Mouse (Mus musculus): ENCODE measurements around the gene Gbf1. TPM values are rescaled to one million over a fixed set of nuclear protein-coding genes. Genes with fewer than 3 reads are reported as not detected.
A peak's percentile ranks its signal among the peaks of the same experiment; 100 is the strongest.
"Not testable (repeated sequence)": the region's sequence is repeated elsewhere in the genome, so short reads cannot be mapped to it uniquely, and the experiment has no call there.

The Gbf1 gene
- polyA plus RNA-seq, 1 experiment from 2014 or later = 57.4 TPM

DNA sequence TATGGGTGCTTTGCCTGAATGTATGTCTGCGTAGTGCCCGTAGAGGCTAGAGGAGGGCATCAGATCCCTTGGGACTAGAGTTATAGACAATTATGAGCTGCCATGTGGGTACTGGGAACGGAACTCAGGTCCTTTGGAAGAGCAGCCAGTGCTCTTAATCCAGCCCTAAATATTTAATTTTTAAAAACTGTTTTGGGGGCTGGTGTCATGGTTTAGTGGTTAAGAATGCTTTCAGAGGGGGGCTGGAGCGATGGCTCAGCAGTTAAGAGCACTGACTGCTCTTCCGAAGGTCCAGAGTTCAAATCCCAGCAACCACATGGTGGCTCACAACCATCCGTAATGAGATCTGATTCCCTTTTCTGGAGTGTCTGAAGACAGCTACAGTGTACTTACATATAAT is 22.6 kb upstream of the Gbf1 start:
- peaks cover 63% of the 10 kb centered on the region for H3K27me3 ChIP-seq
- WGBS = 75% methylated on average over 6 of the region's 6 CpGs
- H3K36me3 ChIP-seq; H3K4me1 ChIP-seq (replicated peaks); H3K9ac ChIP-seq (replicated peaks); H3K4me2 ChIP-seq; H3K4me3 ChIP-seq (replicated peaks); H3K27ac ChIP-seq; ATAC-seq (ENCODE audit: insufficient number of reproducible peaks, insufficient read depth, low FRiP score, low TSS enrichment, low read depth); H3K9me3 ChIP-seq: not testable (repeated sequence)

DNA sequence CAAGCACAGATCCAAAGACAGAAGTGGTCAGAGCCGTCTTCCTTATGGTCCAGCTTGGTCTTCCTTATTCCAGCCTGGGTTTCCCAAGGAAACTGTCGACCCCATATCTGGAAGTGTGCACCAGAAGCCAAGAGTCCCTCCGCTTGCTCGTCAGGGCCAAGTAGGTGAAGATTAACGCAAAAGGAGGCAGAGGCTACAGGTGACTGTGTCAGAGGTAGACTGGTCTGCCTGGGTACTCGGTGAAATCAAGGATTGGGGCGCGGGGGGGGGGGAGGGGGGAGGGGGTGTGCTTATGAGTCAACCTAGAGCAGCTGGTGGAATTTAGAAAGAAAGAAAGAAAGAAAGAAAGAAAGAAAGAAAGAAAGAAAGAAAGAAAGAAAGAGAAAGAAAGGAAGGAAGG is 21.0 kb upstream of the Gbf1 start:
- ATAC-seq (ENCODE audit: insufficient number of reproducible peaks, insufficient read depth, low FRiP score, low TSS enrichment, low read depth) = no peak
- no peaks in the 10 kb centered on the region for H3K9me3 ChIP-seq
- H3K4me1 ChIP-seq (replicated peaks) = peaks cover 16% of the 10 kb centered on the region
- peak overlapping the region; percentile 23 for H3K4me3 ChIP-seq (replicated peaks)
- H3K9ac ChIP-seq (replicated peaks) = 0 out of 2 replicates have a peak overlapping the region, but pooled peaks have one; percentile 4
- H3K36me3 ChIP-seq = no peaks in the 10 kb centered on the region
- peaks cover 76% of the 10 kb centered on the region for H3K27me3 ChIP-seq
- peak overlapping the region; percentile 44 for H3K4me2 ChIP-seq
- no peak overlapping the region for H3K27ac ChIP-seq
- WGBS = 5% methylated on average over 8 of the region's 8 CpGs

DNA sequence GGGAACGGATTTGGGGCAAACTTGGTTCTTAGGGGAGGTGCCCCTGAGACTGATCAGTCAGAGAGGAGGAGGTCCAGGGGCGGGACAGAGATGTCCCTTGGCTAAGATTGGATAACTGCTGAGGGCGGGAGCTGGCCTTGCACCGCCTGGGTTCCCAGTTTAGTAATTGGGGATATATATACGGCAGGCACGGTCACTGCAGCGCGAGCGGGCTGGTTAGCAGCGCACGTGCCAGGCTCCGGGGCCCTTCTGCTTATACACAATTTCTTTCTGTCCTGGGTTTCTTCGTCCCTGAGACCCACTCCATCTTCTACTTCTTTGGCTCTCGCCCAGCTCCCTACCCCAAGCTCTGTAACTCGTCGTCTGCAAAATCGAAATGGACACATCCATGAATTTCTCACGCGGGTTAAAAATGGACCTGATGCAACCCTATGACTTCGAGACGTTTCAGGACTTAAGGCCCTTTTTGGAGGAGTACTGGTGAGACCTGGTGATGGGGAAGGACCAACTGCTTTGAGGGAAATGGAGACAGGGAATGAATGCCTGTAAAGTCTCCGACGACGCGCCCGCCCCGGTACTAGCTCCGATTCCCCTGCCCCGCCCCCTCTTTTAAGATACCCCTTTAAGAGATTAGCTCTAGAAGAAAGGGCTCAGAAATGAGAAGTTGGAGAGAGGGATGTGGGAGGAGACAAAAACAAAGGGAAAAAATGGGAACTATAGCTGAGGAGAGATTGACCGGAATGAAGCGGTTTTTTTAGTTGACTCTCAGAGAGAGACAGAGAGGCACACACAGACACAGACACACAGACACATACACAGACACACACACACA is 20.4 kb upstream of the Gbf1 start, which contains the start of gene Elovl3:
Elovl3 (plus strand) TSS at position 204 of the 832 bp plus-strand sequence.
- peak within 1 kb of the TSS; percentile 23 for H3K4me3 ChIP-seq (replicated peaks)
- H3K4me2 ChIP-seq = peak within 1 kb of the TSS; percentile 44
- 0 out of 2 replicates have a peak within 1 kb of the TSS, but pooled peaks have one; percentile 4 for H3K9ac ChIP-seq (replicated peaks)
- 2% methylated on average over 31 of the region's 31 CpGs for WGBS
- H3K27ac ChIP-seq = no peak within 1 kb of the TSS
- no peak for ATAC-seq (ENCODE audit: insufficient number of reproducible peaks, insufficient read depth, low FRiP score, low TSS enrichment, low read depth)
- H3K9me3 ChIP-seq = no peaks in the 10 kb centered on the region
- H3K36me3 ChIP-seq = no peaks in the 10 kb centered on the region
- H3K27me3 ChIP-seq = peaks cover 80% of the 10 kb centered on the region
- peaks cover 23% of the 10 kb centered on the region for H3K4me1 ChIP-seq (replicated peaks)

DNA sequence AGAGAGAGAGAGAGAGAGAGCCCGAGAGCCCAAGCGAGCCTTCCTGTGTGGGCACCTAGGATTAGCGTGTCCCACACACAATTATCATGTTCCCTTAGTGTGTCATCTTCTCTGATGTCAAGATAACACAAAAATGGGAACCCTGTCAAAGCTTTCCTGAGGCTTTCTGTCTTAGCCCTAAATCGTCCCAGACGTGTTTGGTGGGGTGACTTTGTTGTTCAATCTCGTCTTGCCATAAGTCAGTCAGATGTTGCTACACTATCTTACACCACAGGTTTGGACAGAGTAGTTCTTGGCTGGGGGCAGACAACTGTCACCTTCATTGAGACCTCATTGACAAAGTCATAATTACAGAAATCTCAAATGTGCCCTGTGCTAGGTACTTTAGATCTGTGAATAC is 19.7 kb upstream of the Gbf1 start:
- Histone ChIP-seq H3K4me2 (no peak overlapping the region), H3K4me1 (replicated peaks) (peaks cover 28% of the 10 kb centered on the region), H3K27me3 (peaks cover 84% of the 10 kb centered on the region), H3K27ac (no peak overlapping the region), H3K9me3 (no peaks in the 10 kb centered on the region), H3K36me3 (no peaks in the 10 kb centered on the region), H3K9ac (replicated peaks) (no peak overlapping the region), H3K4me3 (replicated peaks) (no peak overlapping the region)
- ATAC-seq (ENCODE audit: insufficient number of reproducible peaks, insufficient read depth, low FRiP score, low TSS enrichment, low read depth) = no peak
- 44% methylated on average over 6 of the region's 6 CpGs for WGBS

DNA sequence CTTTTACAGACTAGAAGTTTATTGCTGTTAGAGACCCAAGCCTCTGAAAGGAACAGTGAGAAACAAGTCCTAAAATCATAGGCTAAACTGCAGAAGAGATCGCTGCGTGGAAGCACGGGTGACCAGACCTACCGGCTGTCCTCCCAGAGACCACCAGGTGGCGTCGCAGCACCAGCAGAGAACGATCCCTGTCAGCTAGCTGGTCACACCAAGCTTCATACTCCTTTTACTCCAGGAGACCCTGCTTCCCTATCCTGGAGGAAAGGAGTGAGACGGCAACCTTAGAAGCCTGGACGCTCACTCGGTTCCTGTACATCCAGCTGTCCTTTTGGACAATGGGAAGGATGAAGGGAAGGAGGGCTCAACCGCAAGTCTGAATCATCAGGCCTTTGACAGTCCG is 17.0 kb upstream of the Gbf1 start:
- H3K4me2 ChIP-seq = peak overlapping the region; percentile 99
- H3K27me3 ChIP-seq = peaks cover 100% of the 10 kb centered on the region
- ATAC-seq (ENCODE audit: insufficient number of reproducible peaks, insufficient read depth, low FRiP score, low TSS enrichment, low read depth) = peak; percentile 57; the same call in 1 of the 2 replicates
- no peaks in the 10 kb centered on the region for H3K9me3 ChIP-seq
- 2% methylated on average over 12 of the region's 12 CpGs for WGBS
- H3K9ac ChIP-seq (replicated peaks) = peak overlapping the region; percentile 58; the same call in 1 of the 2 replicates
- H3K4me3 ChIP-seq (replicated peaks) = peak overlapping the region; percentile 59
- peaks cover 28% of the 10 kb centered on the region for H3K4me1 ChIP-seq (replicated peaks)
- H3K27ac ChIP-seq = no peak overlapping the region
- H3K36me3 ChIP-seq = no peaks in the 10 kb centered on the region

DNA sequence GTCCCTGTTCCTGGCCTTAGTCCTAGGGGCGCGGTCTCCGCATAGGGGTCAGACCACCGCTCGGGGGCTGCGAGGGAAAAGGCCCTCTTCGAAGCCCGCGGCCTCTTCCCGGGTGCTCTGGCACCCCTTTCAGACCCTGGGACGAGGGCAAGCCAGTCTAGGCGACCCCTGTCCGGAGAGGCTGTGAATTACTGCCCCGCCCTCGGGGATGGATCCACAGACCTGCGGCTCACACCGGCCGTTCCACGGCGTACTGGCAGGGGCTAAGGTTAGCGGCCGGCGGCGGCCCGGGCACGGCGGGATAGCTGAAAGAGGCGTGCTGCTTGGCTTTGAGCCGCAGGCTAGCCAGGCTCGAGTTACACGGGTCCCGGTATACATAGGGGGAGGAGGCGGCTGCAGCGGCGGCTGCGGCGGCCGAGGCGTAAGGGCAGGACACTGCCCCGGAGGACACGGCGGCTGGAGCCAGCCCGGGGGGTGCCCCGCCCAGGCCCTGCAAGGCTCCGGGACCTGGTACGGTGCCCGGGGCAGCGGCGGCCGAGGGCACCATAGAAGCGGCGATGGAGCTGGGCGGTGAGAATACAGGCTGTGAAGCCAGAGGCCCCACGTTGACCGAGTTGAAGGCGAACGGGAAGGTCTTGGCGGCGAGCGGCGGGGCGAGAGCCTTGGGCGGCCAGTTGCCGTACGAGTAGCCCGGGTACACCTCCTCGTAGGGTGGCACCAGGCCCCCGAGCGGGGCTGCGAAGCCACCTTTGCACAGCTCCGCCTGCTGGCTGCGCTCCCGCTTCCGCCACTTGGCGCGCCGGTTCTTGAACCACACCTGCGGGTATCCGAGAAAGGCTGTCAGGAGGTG is 16.3 kb upstream of the Gbf1 start:
- peaks cover 31% of the 10 kb centered on the region for H3K4me1 ChIP-seq (replicated peaks)
- under 1% methylated on average over 79 of the region's 79 CpGs for WGBS
- H3K27ac ChIP-seq = no peak overlapping the region
- peak overlapping the region; percentile 58 for H3K9ac ChIP-seq (replicated peaks)
- no peaks in the 10 kb centered on the region for H3K9me3 ChIP-seq
- peak overlapping the region; percentile 59 for H3K4me3 ChIP-seq (replicated peaks)
- H3K36me3 ChIP-seq = no peaks in the 10 kb centered on the region
- ATAC-seq (ENCODE audit: insufficient number of reproducible peaks, insufficient read depth, low FRiP score, low TSS enrichment, low read depth) = peak; percentile 46
- peaks cover 100% of the 10 kb centered on the region for H3K27me3 ChIP-seq
- H3K4me2 ChIP-seq = peak overlapping the region; percentile 99

DNA sequence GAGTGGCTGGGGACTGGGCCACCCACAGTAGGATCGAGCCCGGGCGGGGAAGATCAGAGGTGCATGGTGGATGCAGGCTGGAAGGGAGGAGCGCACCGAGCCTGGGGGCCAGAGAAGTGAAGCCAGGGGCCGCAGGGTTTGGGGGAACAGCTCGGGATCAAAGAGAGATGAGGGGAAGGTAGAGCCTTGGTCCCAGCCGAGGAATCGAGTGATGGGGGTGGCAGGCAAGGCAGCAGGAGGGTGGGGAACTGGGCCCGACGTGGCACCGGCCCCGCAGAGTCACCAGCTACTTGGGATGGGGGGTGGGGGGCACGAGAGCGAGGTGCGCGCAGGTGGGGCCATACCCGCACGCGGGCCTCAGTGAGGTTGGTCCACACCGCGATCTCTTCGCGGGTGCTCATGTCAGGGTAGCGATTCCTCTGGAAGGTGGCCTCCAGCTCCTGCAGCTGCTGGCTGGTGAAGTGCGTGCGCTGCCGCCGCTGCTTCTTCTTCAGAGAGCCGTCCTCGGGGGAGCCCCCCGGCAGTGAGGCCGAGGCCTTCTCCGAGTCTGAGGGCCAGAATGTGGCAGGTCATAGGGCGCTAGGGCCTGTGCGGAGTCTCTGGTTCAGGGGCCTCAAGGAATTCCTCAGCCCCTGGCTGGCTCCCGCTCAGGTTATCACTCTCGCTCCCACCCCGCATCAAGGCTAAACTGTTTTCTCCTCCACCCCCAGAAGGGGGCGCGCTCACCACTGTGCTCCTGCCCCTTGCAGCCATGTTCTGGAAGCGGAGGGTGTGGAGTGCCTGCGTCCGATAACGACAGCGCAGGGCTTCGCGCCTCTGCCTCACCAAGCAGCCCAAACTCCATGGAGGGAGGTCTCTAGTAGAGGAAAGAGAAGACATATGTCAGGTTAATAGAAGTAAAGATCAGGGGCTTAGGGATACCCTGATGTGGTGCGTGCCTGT is 15.4 kb upstream of the Gbf1 start:
- H3K4me1 ChIP-seq (replicated peaks) = peaks cover 31% of the 10 kb centered on the region
- no peak for ATAC-seq (ENCODE audit: insufficient number of reproducible peaks, insufficient read depth, low FRiP score, low TSS enrichment, low read depth)
- peak overlapping the region; percentile 58 for H3K9ac ChIP-seq (replicated peaks)
- WGBS = 2% methylated on average over 49 of the region's 49 CpGs
- peak overlapping the region; percentile 59 for H3K4me3 ChIP-seq (replicated peaks)
- no peak overlapping the region for H3K27ac ChIP-seq
- peaks cover 100% of the 10 kb centered on the region for H3K27me3 ChIP-seq
- no peaks in the 10 kb centered on the region for H3K9me3 ChIP-seq
- H3K36me3 ChIP-seq = no peaks in the 10 kb centered on the region
- peak overlapping the region; percentile 99 for H3K4me2 ChIP-seq

DNA sequence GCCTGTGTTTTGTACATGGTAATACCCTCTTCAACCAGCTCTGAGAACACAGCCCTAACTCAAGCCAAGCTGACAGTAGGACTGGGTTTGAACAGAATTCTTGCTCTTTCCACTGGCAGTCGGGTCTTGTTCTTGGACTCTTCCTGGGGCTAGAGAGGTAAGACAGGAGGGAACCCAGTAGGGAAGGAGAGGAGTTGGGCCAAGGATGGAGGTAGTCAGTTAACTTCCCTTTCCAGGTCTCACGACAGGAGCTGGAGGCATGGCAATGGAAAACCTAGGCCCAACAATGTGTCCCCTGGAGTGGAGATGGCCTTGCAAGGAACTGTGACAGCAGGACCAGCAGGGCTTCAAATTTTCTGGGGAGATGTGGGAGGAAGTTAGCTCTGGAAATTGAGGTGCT is 12.0 kb upstream of the Gbf1 start:
- Histone ChIP-seq H3K4me2 (no peak overlapping the region), H3K9ac (replicated peaks) (no peak overlapping the region), H3K27ac (no peak overlapping the region; the same call in 1 of the 2 replicates), H3K9me3 (no peaks in the 10 kb centered on the region), H3K4me1 (replicated peaks) (peaks cover 28% of the 10 kb centered on the region), H3K4me3 (replicated peaks) (no peak overlapping the region), H3K36me3 (no peaks in the 10 kb centered on the region), H3K27me3 (peaks cover 100% of the 10 kb centered on the region)
- 70% methylated on average over 2 of the region's 2 CpGs for WGBS
- ATAC-seq (ENCODE audit: insufficient number of reproducible peaks, insufficient read depth, low FRiP score, low TSS enrichment, low read depth) = no peak

DNA sequence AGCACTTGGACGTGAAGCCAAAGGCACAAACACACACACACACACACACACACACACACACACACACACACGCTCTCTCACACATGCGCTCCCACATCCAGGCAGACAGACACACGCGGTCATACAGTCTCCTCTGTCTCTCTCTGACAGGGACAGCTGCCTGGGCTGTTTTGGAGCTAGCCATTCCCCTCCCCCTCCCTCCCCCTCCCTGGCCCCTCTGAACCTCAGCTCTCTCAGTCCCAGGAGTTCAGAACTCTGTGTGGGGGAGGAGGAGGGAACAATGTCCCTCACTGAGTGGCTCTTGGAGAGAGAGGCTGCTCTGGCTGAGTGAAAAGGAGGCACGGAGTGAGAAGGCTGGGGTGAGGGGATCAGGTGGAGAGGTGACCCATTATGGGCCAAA is 11.2 kb upstream of the Gbf1 start:
- Histone ChIP-seq H3K27me3 (peaks cover 98% of the 10 kb centered on the region), H3K9me3 (no peaks in the 10 kb centered on the region), H3K36me3 (no peaks in the 10 kb centered on the region), H3K27ac (no peak overlapping the region), H3K4me1 (replicated peaks) (peaks cover 20% of the 10 kb centered on the region), H3K9ac (replicated peaks) (no peak overlapping the region), H3K4me2 (peak overlapping the region; percentile 1; the same call in 1 of the 2 replicates), H3K4me3 (replicated peaks) (no peak overlapping the region)
- ATAC-seq (ENCODE audit: insufficient number of reproducible peaks, insufficient read depth, low FRiP score, low TSS enrichment, low read depth) = peak; percentile 72
- 21% methylated on average over 6 of the region's 6 CpGs for WGBS

DNA sequence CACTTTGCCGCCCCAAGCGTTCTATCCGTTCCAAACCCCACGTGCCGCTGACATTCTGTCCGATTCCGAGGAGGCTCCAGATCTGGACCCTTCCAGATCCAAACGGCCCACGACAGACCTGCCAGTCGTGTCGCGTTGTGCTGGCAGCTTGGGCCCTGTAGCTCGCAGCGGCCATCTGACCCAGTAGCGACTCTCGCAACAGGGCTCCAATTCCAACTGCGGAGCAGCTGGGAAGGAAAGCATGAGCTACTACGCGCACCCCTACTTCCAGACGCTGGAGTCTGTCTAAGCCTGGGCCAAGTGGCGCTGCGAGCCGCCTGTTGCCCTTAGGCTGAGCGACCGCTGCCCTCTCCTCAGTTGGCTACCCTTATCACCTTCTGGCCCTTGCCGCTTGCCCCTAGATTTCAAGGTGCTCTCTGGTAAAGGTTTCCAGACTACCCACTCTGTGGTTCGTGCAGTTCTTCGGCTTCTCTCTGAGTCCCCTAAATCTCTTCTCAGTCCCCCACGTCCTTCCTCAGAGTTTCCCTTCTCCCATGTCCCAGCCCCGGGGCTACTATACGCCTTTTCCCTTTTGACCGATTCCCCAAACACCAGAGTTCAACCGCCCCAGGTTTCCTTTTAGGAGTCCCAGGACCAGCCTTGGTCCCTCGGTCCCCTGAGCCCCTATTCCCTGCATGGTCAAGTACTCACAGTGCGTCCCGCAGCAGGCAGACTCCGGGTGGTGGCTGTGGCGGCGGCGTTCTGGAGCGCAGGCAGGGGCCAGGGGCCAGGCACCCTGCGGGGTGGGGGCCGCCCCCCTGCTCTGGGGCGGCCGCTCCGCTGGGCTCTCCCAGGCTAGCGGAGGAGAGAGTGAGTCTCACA is 4.6 kb upstream of the Gbf1 start, which contains the start of gene Pitx3:
Pitx3 (minus strand) TSS at position 816 of the 861 bp plus-strand sequence.
- ATAC-seq (ENCODE audit: insufficient number of reproducible peaks, insufficient read depth, low FRiP score, low TSS enrichment, low read depth) = no peak
- H3K4me1 ChIP-seq (replicated peaks) = peaks cover 19% of the 10 kb centered on the region
- peak within 1 kb of the TSS; percentile 40 for H3K9ac ChIP-seq (replicated peaks)
- under 1% methylated on average over 47 of the region's 47 CpGs for WGBS
- H3K36me3 ChIP-seq = no peaks in the 10 kb centered on the region
- peaks cover 79% of the 10 kb centered on the region for H3K27me3 ChIP-seq
- H3K4me2 ChIP-seq = peak within 1 kb of the TSS; percentile 94
- 0 out of 2 replicates have a peak within 1 kb of the TSS, but pooled peaks have one; percentile 41 for H3K27ac ChIP-seq
- peak within 1 kb of the TSS; percentile 54 for H3K4me3 ChIP-seq (replicated peaks)
- no peaks in the 10 kb centered on the region for H3K9me3 ChIP-seq

Data from limb, embryonic 12.5 days (tissue).